Mouse (Mus musculus): ENCODE data around the gene Ngef.

- no peak for TF ChIP-seq CTCF (IDR thresholded peaks at IDR 0.05; ENCODE audit: extremely low read depth, insufficient read depth, low read length)
- TF ChIP-seq POLR2A (IDR thresholded peaks at IDR 0.05; ENCODE audit: extremely low read depth, insufficient read depth, low read length): no peak
Observed at GRCm38 (mm10) chr1:87508591-87509560, 64.8 kb downstream of the Ngef start.
